Mouse (Mus musculus) thymus, adult 2 months (tissue): ENCODE measurements around the gene Narf. TPM values are rescaled to one million over a fixed set of nuclear protein-coding genes. Genes with fewer than 3 reads are reported as not detected.
A peak's percentile ranks its signal among the peaks of the same experiment; 100 is the strongest.

Source experiments
- DNase-seq: peaks from one replicate; pipeline ENCODE4 v3.0.0; 2021
- H3K27ac ChIP-seq: fragments of 200-500 bp; 2 replicates; pipeline ENCODE4 v1.5.1; 2012; ENCODE audit warnings: low read length, control low read depth; ENCODE audit not compliant: control insufficient read depth, insufficient read depth
- H3K27me3 ChIP-seq: fragments of 200-500 bp; 2 replicates; pipeline ENCODE4 v1.6.1; 2012; ENCODE audit warnings: mild to moderate bottlenecking, low read length, moderate library complexity, mixed read lengths; ENCODE audit not compliant: control insufficient read depth, insufficient read depth
- H3K36me3 ChIP-seq: fragments of 200-500 bp; 2 replicates; pipeline ENCODE4 v1.6.1; 2012; ENCODE audit warnings: mild to moderate bottlenecking, low read length, moderate library complexity; ENCODE audit not compliant: control insufficient read depth, insufficient read depth
- H3K4me1 ChIP-seq: fragments of 200-500 bp; replicated peaks from 2 replicates; pipeline ENCODE4 v1.6.1; 2012; ENCODE audit warnings: low read length; ENCODE audit not compliant: control insufficient read depth, insufficient read depth
- H3K4me3 ChIP-seq: fragments of 200-500 bp; 2 replicates; pipeline ENCODE4 v1.5.1; 2012; ENCODE audit warnings: mild to moderate bottlenecking, low read length, control low read depth, moderate library complexity; ENCODE audit not compliant: control insufficient read depth, insufficient read depth
- CTCF ChIP-seq: fragments of 200-500 bp; IDR thresholded peaks from 2 replicates; pipeline ENCODE4 v1.5.1; 2012; ENCODE audit warnings: mild to moderate bottlenecking, control low read depth, low read length, moderate library complexity, borderline replicate concordance; ENCODE audit not compliant: control insufficient read depth, poor library complexity, insufficient read depth; ENCODE audit errors: extremely low read depth
- POLR2A ChIP-seq: fragments of 200-500 bp; IDR thresholded peaks from 2 replicates; pipeline ENCODE4 v1.6.1; 2012; ENCODE audit warnings: mild to moderate bottlenecking, low read length, control low read depth, moderate library complexity; ENCODE audit not compliant: control insufficient read depth, poor library complexity, insufficient read depth; ENCODE audit errors: extremely low read depth
- WGBS: fragments of 180-500 bp; shearing (Covaris S2); methylation state at CpG from one replicate; pipeline ENCODE4 v1.1.7; 2018; 5-methylcytosine and 5-hydroxymethylcytosine counted together
- polyA plus RNA-seq: library from polyadenylated mRNA; depleted of rRNA; stranded (reverse); fragments of >200 nt; gene quantifications from 2 replicates; pipeline ENCODE4 v1.2.3, GENCODE M21; 2012

Narf gene
- polyA plus RNA-seq, 1 experiment = 101 TPM

DNA sequence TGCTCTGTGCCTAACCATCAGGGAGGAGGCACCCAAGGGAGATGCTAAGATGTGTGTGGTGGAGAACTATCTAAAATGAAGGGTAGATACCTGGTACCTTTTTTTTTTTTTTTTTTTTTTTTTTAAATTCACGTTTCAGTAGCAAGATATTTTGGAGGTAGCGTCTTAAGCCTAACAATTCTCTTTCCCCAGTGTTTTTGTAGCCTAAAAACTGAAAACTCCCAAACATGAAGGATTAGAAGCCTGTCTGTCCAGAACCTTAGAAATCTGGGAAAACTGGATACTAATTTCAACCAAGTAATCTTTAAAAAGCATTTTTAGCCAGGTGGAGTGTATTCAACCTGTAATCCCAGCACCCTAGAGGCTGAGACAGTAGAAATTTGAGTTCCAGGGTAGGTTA, 24.0 kb downstream of the Narf start:
- Histone ChIP-seq H3K27ac (no peak overlapping the region), H3K36me3 (no peaks in the 10 kb centered on the region; the same call in 1 of the 2 replicates), H3K4me1 (peaks cover 9% of the 10 kb centered on the region), H3K27me3 (no peaks in the 10 kb centered on the region), H3K4me3 (peak overlapping the region; percentile 80)
- TF ChIP-seq CTCF = no peak
- TF ChIP-seq POLR2A = no peak
- no peak for DNase-seq
- 48% methylated on average over 2 of the region's 2 CpGs for WGBS

GRCm38 (mm10) chr11:121277516-121277915, 40.5 kb downstream of the Narf start:
- no peak for DNase-seq
- no peaks in the 10 kb centered on the region for H3K27me3 ChIP-seq
- H3K4me1 ChIP-seq = no peaks in the 10 kb centered on the region
- 97% methylated on average over 8 of the region's 8 CpGs for WGBS
- no peak for TF ChIP-seq POLR2A
- no peak for TF ChIP-seq CTCF
- H3K27ac ChIP-seq = no peak overlapping the region
- H3K4me3 ChIP-seq = no peak overlapping the region
- H3K36me3 ChIP-seq = no peaks in the 10 kb centered on the region

- H3K27ac ChIP-seq = no peak overlapping the region
- H3K36me3 ChIP-seq = no peaks in the 10 kb centered on the region
- WGBS = 89% methylated on average over 3 of the region's 3 CpGs
- H3K4me3 ChIP-seq = no peak overlapping the region
- no peak for DNase-seq
- no peaks in the 10 kb centered on the region for H3K27me3 ChIP-seq
- H3K4me1 ChIP-seq = no peaks in the 10 kb centered on the region
- TF ChIP-seq CTCF (no peak), POLR2A (no peak)
These were observed 41.0 kb downstream of the Narf start for GRCm38 (mm10) chr11:121278011-121278410.

DNA sequence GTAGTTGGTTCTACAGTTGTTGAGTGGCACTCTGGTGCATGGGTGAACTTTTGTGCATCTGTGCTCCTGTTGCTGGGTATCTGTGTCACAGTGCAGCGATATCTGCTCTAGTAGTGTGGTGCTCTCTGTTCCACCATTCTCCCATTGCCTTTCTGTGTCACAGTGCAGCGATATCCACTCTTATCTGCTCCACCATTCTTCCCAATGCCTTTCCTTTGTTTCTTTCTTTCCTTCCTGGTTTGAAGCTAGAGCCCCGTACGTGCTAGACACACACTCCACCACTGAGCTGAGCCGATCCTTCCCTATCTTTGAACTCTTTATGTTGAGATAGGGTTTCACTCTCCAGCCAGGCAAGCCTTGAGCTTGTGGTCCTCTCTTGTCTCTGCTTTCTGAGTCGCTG, 45.9 kb downstream of the Narf start:
- Histone ChIP-seq H3K36me3 (peaks cover 21% of the 10 kb centered on the region), H3K4me1 (no peaks in the 10 kb centered on the region), H3K27ac (no peak overlapping the region)

GRCm38 (mm10) chr11:121289859-121290258, 52.8 kb downstream of the Narf start:
- 94% methylated on average over 3 of the region's 3 CpGs for WGBS
- Histone ChIP-seq H3K4me1 (no peaks in the 10 kb centered on the region), H3K27ac (no peak overlapping the region), H3K36me3 (peaks cover 36% of the 10 kb centered on the region), H3K27me3 (no peaks in the 10 kb centered on the region), H3K4me3 (no peak overlapping the region)
- no peak for DNase-seq
- no peak for TF ChIP-seq POLR2A
- no peak for TF ChIP-seq CTCF

More for the DNA sequence above, 45.9 kb downstream of the Narf start:
- no peak for DNase-seq
- no peaks in the 10 kb centered on the region for H3K27me3 ChIP-seq
- WGBS = 83% methylated on average over 6 of the region's 6 CpGs
- no peak overlapping the region for H3K4me3 ChIP-seq
- TF ChIP-seq POLR2A = no peak
- no peak for TF ChIP-seq CTCF

- Histone ChIP-seq H3K4me1 (no peaks in the 10 kb centered on the region), H3K36me3 (peaks cover 24% of the 10 kb centered on the region), H3K4me3 (no peak overlapping the region), H3K27ac (no peak overlapping the region), H3K27me3 (no peaks in the 10 kb centered on the region)
- TF ChIP-seq POLR2A = no peak
- TF ChIP-seq CTCF = no peak
- no peak for DNase-seq
- over 99% methylated on average over 5 of the region's 5 CpGs for WGBS
These were observed 57.7 kb downstream of the Narf start for GRCm38 (mm10) chr11:121294771-121295170.

DNA sequence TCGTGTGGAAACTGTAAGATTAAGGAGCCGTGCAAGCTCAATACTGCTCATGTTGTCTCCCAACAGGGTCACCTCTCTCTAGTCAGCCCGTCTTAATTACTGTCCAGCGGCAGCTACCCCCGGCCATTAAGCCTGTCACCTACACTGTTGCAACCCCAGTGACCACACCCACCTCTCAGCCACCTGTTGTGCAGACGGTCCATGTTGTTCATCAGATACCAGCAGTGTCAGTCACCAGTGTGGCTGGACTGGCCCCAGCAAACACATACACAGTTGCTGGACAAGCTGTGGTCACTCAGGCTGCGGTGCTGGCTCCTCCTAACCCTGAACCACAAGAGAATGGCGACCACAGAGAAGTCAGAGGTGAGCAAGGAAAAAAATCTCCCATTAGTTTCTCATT, 61.4 kb downstream of the Narf start:
- 95% methylated on average over 8 of the region's 8 CpGs for WGBS
- H3K4me1 ChIP-seq = no peaks in the 10 kb centered on the region
- TF ChIP-seq POLR2A = no peak
- no peak for TF ChIP-seq CTCF
- no peak overlapping the region for H3K4me3 ChIP-seq
- H3K27ac ChIP-seq = no peak overlapping the region
- peaks cover 42% of the 10 kb centered on the region for H3K36me3 ChIP-seq
- DNase-seq = no peak
- no peaks in the 10 kb centered on the region for H3K27me3 ChIP-seq
